Mouse (Mus musculus): Measurements from ENCODE around the gene Nrbf2. TPM values are rescaled to one million over a fixed set of nuclear protein-coding genes. Genes with fewer than 3 reads are reported as not detected.
A peak's percentile ranks its signal among the peaks of the same experiment; 100 is the strongest.

The Nrbf2 gene
- polyA plus RNA-seq (2016; fragmentation: Nextera tagmentation; extraction: Ambion mirVana) = 36.9 and 41.2 TPM in 2 replicates

DNA sequence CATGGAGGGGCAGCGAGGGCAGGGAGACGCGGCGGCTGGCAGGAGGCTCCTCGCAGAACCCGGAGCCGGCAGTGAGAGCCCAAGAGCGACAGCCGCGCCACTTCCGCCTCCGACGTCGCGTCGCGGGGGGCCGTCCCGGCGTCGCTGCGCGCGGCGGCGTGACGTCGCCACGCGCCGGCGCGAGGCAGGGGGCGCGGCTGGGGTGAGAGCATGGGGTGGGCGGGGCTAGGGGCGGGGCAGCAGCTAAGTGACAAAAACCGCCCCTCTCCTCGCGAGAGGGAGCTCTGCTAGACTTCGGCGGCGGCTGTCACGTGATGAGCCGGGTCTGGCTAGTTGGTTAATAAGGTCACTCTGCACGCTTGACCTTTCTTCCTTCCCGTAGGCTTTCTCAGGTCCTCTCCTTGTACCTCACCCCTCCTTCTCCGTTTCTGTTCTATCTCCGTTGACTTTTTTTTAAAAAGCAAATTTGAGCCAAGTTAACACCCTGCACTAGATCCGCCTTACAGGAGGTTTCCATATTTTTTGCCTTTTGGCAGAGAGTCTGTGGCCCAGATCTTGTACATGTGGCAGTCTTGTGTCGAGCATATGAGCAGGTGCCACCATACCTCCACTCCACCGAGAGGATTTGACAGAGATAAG, at the start of gene Nrbf2:
Gene Nrbf2, minus strand, starts transcription at position 130 of the 639 bp plus-strand sequence.
- DNase-seq (ENCODE audit: low spot score) = peak; percentile 93
- H3K4me3 ChIP-seq = peak within 1 kb of the TSS; percentile 94
- H3K27me3 ChIP-seq (ENCODE audit: insufficient read depth, poor library complexity, severe bottlenecking) = no peaks in the 10 kb centered on the region
- peak within 1 kb of the TSS; percentile 90 for H3K27ac ChIP-seq
- no peaks in the 10 kb centered on the region for H3K9me3 ChIP-seq
- 3% methylated on average over 50 of the region's 52 CpGs for WGBS
- peaks cover 32% of the 10 kb centered on the region for H3K4me1 ChIP-seq (replicated peaks)
- H3K36me3 ChIP-seq = no peaks in the 10 kb centered on the region

DNA sequence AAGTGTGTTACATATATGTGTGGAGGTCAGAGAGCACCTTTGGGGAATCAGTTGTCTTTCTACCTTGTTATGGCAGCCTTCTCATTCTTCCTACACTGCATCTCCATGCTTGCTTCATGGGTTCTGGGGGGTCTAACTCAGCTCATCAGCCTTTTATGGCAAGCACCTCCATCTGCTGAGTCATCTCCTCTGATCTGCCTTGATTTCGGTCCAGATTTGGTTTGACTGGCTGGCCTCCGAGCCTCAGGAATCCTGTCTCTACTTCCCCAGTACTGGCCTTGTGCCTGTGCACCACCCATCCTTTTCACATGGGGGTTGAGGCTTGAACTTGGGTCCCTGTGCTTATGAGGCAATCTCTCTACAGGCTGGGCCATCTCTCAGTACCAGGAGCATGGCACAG, 45.5 kb upstream of the Nrbf2 start:
- DNase-seq (ENCODE audit: low spot score) = no peak
- no peaks in the 10 kb centered on the region for H3K9me3 ChIP-seq
- peaks cover 12% of the 10 kb centered on the region for H3K4me1 ChIP-seq (replicated peaks)
- no peak overlapping the region for H3K4me3 ChIP-seq
- H3K27me3 ChIP-seq (ENCODE audit: insufficient read depth, poor library complexity, severe bottlenecking) = no peaks in the 10 kb centered on the region
- no peaks in the 10 kb centered on the region for H3K36me3 ChIP-seq
- 79% methylated on average over 2 of the region's 2 CpGs for WGBS
- no peak overlapping the region for H3K27ac ChIP-seq

DNA sequence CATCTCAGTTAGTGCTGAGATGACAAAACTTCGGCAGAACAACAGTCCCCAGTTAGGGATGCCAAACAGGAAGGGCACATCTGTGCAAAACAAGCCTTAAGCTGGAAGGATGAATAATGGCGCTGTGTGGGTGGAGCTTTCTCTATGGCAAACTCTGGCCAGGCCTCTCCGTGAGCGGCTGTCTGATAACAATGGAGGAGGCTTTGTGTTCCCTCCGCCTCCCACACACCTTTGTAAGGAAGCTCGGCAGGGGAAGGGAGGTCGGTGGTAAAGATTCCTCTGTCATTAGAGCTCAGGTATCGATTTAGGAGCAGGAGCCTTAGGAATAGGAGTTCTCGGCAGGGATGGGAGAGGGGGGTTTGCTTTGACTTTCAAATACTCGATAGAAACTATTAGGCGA, 44.6 kb upstream of the Nrbf2 start:
- Histone ChIP-seq H3K27me3 (ENCODE audit: insufficient read depth, poor library complexity, severe bottlenecking) (no peaks in the 10 kb centered on the region), H3K9me3 (no peaks in the 10 kb centered on the region), H3K36me3 (no peaks in the 10 kb centered on the region), H3K4me1 (replicated peaks) (peaks cover 6% of the 10 kb centered on the region), H3K27ac (peak overlapping the region; percentile 64; the same call in 1 of the 2 replicates), H3K4me3 (peak overlapping the region; percentile 16; the same call in 1 of the 2 replicates)
- DNase-seq (ENCODE audit: low spot score) = no peak
- WGBS = 30% methylated on average over 11 of the region's 11 CpGs

DNA sequence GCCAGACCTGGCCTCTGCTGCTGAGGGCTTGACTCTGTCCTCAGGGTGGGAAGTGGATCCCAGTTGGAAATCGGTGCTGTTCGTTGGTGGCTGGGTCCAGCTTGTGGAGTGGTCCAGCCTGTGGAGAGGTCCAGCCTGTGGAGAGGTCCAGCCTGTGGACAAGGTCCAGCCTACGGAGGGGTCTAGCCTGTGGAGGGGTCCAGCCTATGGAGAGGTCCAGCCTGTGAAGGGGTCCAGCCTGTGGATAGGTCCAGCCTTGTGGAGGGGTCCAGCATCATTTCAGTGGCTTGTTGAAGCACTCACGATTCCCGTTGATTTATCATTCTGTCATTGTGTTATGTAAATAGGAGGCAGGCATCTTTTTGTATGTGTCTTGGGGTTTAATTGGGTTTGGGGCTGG, 43.1 kb upstream of the Nrbf2 start:
- Histone ChIP-seq H3K36me3 (no peaks in the 10 kb centered on the region), H3K27me3 (ENCODE audit: insufficient read depth, poor library complexity, severe bottlenecking) (no peaks in the 10 kb centered on the region), H3K9me3 (no peaks in the 10 kb centered on the region), H3K27ac (no peak overlapping the region), H3K4me3 (no peak overlapping the region), H3K4me1 (replicated peaks) (peaks cover 5% of the 10 kb centered on the region)
- 91% methylated on average over 5 of the region's 5 CpGs for WGBS
- no peak for DNase-seq (ENCODE audit: low spot score)

DNA sequence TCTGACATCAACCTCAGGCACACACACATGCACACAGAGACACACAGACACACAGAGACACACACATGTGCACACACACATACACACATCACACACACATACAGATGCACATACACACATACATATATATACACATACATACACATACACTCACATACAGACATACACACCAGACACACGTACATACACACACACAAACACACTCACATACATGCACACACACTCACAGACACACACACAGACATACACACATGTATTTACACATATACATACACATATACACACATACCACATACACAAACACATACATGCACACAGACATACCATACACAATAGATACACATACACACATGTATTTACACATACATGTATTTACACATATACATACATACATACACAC, 38.9 kb upstream of the Nrbf2 start:
- WGBS = 68% methylated on average over 1 of the region's 1 CpGs
- Histone ChIP-seq H3K27me3 (ENCODE audit: insufficient read depth, poor library complexity, severe bottlenecking) (peaks cover 35% of the 10 kb centered on the region), H3K36me3 (no peaks in the 10 kb centered on the region), H3K27ac (no peak overlapping the region), H3K4me3 (no peak overlapping the region), H3K4me1 (replicated peaks) (peaks cover 18% of the 10 kb centered on the region), H3K9me3 (no peaks in the 10 kb centered on the region)
- DNase-seq (ENCODE audit: low spot score) = no peak

DNA sequence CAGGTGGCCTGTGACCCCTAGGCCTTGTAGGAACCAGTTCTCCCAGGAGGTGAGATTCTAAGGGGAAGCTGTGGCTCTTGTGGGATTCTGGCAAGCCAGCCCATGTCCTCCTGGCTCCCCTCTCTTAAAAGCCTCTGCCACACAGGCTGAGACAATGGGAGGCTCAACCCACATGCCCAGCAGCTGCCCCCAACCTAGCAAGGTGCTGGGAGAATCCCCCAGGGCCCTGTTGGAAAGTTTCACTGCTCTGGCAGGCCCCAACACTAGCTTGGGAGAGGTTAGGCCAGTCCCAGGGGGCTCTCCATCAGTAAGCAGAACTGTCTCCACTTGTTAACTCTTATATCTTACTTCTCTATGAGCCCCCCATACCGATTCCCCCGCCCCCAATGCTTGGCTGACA, 36.3 kb upstream of the Nrbf2 start:
- H3K4me1 ChIP-seq (replicated peaks) = peaks cover 31% of the 10 kb centered on the region
- DNase-seq (ENCODE audit: low spot score) = no peak
- no peak overlapping the region for H3K4me3 ChIP-seq
- H3K36me3 ChIP-seq = no peaks in the 10 kb centered on the region
- WGBS = 83% methylated on average over 2 of the region's 2 CpGs
- H3K27me3 ChIP-seq (ENCODE audit: insufficient read depth, poor library complexity, severe bottlenecking) = peaks cover 59% of the 10 kb centered on the region
- H3K9me3 ChIP-seq = no peaks in the 10 kb centered on the region
- H3K27ac ChIP-seq = no peak overlapping the region

DNA sequence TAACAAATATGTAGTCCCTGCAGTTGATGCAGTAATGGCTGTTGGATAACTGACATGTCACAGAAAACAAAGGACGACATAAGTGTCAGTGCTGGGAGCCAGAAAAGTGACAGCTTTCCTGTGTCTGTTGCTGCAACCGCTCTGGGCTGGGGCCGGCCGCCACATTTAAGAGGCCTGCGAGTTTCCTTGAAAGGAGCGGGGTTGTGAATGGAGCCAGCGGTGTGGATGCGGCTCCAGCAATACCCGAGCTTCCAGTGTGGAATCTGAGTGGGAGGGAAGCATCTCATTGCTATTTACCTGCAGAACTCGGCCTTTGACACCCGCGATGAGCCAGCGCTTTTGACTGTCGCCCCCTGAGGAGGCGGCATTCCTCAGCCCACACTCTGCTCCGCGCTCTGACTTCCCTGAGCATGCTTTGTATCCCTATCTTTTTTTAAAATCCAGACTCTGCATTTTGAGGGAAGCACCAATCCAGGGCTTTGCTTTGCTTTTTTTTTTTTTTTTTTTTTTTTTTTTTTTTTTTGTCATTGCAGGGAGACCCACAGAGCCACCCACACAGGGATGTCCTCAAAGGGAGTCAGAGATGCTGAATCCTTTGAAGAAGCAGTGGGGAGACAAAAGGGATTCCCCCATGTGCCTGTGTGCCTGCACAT, 35.2 kb upstream of the Nrbf2 start:
- peaks cover 61% of the 10 kb centered on the region for H3K27me3 ChIP-seq (ENCODE audit: insufficient read depth, poor library complexity, severe bottlenecking)
- no peaks in the 10 kb centered on the region for H3K9me3 ChIP-seq
- H3K36me3 ChIP-seq = no peaks in the 10 kb centered on the region
- no peak overlapping the region for H3K27ac ChIP-seq
- H3K4me3 ChIP-seq = peak overlapping the region; percentile 32
- peaks cover 31% of the 10 kb centered on the region for H3K4me1 ChIP-seq (replicated peaks)
- 6% methylated on average over 17 of the region's 17 CpGs for WGBS
- peak; percentile 18 for DNase-seq (ENCODE audit: low spot score)

DNA sequence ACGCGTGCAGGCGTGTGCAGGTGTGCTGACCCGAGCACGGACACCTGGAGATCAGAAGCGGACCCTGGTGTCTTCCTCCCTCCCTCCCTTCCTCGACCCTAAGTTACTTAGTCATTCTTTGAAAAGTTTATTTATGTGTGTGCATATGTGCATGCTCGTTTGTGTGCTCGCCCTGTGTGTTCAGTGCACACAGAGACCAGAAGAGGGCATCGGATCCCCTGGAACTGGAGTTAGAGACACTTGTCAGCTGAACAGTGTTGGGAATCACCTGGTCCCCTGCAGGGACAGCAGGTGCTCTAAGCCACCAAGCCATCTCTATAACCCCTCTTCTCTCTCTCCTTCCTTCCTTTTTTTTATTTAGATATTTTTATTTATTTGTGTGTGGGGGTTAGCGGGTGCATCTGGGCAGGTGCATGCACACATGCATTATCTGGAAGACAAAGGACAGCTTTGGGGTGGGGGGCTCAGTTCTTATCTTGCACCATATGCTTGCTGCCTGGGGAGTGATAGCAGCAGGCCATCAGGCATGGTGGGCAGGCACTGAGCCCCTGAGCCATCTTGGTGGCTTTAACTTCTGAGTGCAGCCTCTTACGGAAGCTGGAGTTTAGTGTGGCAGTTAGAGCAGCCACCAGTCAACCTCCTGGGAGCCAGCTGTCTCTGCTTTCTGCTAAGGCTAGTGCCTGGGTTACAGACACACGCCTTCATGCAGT, 34.1 kb upstream of the Nrbf2 start:
- Histone ChIP-seq H3K36me3 (no peaks in the 10 kb centered on the region), H3K4me1 (replicated peaks) (peaks cover 31% of the 10 kb centered on the region), H3K4me3 (no peak overlapping the region), H3K27me3 (ENCODE audit: insufficient read depth, poor library complexity, severe bottlenecking) (peaks cover 61% of the 10 kb centered on the region), H3K27ac (no peak overlapping the region), H3K9me3 (no peaks in the 10 kb centered on the region)
- no peak for DNase-seq (ENCODE audit: low spot score)
- 69% methylated on average over 13 of the region's 13 CpGs for WGBS

DNA sequence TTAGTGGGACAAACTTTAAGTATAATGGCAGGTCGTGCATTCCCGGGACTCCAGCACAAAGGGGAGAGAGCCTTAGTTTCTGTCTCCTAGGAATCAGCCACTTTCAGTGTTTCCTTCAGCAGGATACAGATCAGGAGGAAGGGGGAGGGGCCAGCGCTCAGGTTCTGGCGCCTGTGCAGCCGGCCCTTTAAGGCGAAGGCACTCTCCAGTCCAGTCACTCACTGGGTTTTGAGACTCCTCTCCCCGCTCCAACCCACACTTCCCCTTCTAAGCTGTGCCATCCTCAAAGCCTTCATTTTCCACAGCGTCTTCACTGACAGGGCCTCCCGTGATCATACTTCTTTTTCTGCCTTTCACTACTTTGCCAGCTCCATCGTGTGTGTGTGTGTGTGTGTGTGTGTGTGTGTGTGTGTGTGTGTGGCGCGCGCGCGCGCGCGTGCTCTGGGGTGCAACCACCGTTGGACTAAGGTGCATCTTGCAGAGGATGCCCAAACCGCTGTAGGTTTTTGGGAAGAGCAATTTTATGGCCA, 32.9 kb upstream of the Nrbf2 start:
- peak; percentile 53 for DNase-seq (ENCODE audit: low spot score)
- WGBS = 1% methylated on average over 20 of the region's 20 CpGs

DNA sequence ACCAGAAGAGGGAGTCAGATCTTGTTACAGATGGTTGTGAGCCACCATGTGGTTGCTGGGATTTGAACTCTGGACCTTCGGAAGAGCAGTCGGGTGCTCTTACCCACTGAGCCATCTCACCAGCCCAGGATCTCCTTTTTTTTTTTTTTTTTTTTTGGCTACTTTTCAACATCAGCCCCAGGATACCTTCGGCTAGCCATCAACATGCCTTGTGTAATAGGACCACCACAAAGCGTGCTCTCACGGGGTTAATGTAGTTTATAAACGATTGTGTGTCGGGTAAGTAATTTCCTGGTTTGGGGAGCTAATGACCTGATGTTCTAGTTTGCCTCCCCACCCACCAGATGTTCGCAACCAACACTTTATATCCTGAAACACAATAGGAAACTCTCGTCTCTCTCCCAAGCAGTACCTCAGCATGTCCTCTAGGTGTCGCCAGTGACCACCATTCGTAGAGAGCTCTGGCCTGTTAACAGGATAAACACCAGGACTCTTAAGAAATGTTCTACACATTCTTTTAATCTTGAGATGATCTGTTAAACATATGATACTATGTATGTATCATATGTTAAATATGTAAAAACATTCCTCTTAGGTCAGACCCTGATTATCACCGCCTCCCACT, 29.8 kb upstream of the Nrbf2 start:
- H3K36me3 ChIP-seq = no peaks in the 10 kb centered on the region
- no peaks in the 10 kb centered on the region for H3K9me3 ChIP-seq
- DNase-seq (ENCODE audit: low spot score) = peak; percentile 71
- no peak overlapping the region for H3K27ac ChIP-seq
- whole genome bisulfite sequencing = 18% methylated on average over 12 of the region's 12 CpGs
- peaks cover 19% of the 10 kb centered on the region for H3K4me1 ChIP-seq (replicated peaks)
- no peak overlapping the region for H3K4me3 ChIP-seq
- peaks cover 34% of the 10 kb centered on the region for H3K27me3 ChIP-seq (ENCODE audit: insufficient read depth, poor library complexity, severe bottlenecking)

More for the DNA sequence above, 32.9 kb upstream of the Nrbf2 start:
- 0 out of 2 replicates have a peak overlapping the region, but pooled peaks have one; percentile 29 for H3K27ac ChIP-seq
- peaks cover 61% of the 10 kb centered on the region for H3K27me3 ChIP-seq (ENCODE audit: insufficient read depth, poor library complexity, severe bottlenecking)
- H3K4me1 ChIP-seq (replicated peaks) = peaks cover 31% of the 10 kb centered on the region
- H3K4me3 ChIP-seq = peak overlapping the region; percentile 46
- no peaks in the 10 kb centered on the region for H3K9me3 ChIP-seq
- H3K36me3 ChIP-seq = no peaks in the 10 kb centered on the region

DNA sequence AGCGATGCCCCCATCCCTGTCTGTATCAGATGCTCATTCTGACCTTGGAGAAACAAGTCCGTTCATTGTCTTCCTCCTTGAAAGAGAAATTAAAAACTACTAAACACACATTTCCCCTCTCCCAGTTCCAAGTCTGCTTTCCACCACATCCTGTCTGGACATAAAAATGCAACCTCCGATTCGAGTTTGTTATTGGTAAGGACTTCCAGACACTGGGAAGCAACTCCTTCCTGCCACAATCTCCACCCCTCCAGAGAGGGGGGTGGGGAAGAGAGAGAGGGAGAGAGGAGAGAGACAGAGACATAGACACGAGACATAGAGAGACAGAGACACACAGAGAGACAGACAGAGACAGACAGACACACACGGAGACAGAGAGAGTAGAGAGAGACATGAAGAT, 27.4 kb upstream of the Nrbf2 start:
- 75% methylated on average over 6 of the region's 6 CpGs for WGBS

DNA sequence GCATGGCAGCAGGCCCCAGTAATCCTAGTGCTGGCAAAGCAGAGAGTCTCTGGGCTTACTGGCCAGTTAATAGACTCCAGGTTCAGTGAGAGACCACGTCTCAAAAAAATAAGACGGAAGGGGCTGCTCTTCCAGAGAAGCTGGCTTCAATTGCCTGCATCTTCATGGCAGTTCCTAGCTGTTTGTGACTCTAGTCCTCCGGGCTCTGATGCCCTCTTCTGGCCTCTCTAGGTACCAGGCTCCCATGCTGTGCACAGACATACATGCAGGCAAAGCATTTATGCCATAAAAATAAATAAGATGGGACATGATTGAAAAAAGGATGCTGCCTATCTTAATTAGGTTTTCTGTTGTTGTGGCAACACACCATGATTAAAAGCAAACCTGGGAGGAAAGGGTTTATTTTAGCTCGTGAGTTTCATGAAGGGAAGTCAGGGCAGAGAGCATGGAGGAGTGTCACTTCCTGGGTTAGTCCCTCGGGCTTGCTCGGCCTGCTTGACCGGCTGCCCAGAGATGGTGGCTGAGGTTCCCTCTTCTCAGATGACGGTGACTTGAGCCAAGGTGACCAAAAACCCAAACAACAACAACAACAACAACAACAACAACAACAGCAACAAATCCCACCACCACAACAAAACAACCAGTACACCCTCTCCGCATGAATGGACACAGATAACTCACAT, 26.3 kb upstream of the Nrbf2 start:
- peaks cover 1% of the 10 kb centered on the region; the same call in 1 of the 2 replicates for H3K27me3 ChIP-seq (ENCODE audit: insufficient read depth, poor library complexity, severe bottlenecking)
- H3K9me3 ChIP-seq = no peaks in the 10 kb centered on the region
- no peak overlapping the region for H3K27ac ChIP-seq
- DNase-seq (ENCODE audit: low spot score) = peak; percentile 64
- no peaks in the 10 kb centered on the region for H3K36me3 ChIP-seq
- no peak overlapping the region for H3K4me3 ChIP-seq
- 38% methylated on average over 9 of the region's 9 CpGs for WGBS
- H3K4me1 ChIP-seq (replicated peaks) = no peaks in the 10 kb centered on the region

More for the DNA sequence above, 27.4 kb upstream of the Nrbf2 start:
- Histone ChIP-seq H3K4me1 (replicated peaks) (no peaks in the 10 kb centered on the region), H3K27me3 (ENCODE audit: insufficient read depth, poor library complexity, severe bottlenecking) (peaks cover 10% of the 10 kb centered on the region), H3K4me3 (no peak overlapping the region), H3K9me3 (no peaks in the 10 kb centered on the region), H3K36me3 (no peaks in the 10 kb centered on the region), H3K27ac (no peak overlapping the region)
- no peak for DNase-seq (ENCODE audit: low spot score)
